Mouse (Mus musculus) activated CD4-positive, CD25-positive, alpha-beta regulatory T cell, adult 4 months (primary cell): ENCODE results near the gene Carmil2. TPM values are rescaled to one million over a fixed set of nuclear protein-coding genes. Genes with fewer than 3 reads are reported as not detected.
A peak's percentile ranks its signal among the peaks of the same experiment; 100 is the strongest.

Experiments used
- ATAC-seq: one replicate; pipeline ENCODE4 v1.8.0; 2017
- polyA plus RNA-seq, 2 experiments: library from polyadenylated mRNA; unstranded; fragments of 100-300 nt; shearing (Covaris generic); gene quantifications; one replicate each; pipeline ENCODE4 v1.2.1; 2017

Carmil2 gene
- polyA plus RNA-seq, 2 experiments from 2014 or later = 6.0 to 7.9 TPM

GRCm38 (mm10) chr8:105727397-105728124 lies 41.5 kb downstream of the Carmil2 start:
- peak; percentile 65 for ATAC-seq

GRCm38 (mm10) chr8:105732186-105732585 lies 46.1 kb downstream of the Carmil2 start:
- no peak for ATAC-seq

- ATAC-seq = no peak
These were observed 53.1 kb downstream of the Carmil2 start for GRCm38 (mm10) chr8:105739216-105739615.

- ATAC-seq = no peak
These were observed 57.2 kb downstream of the Carmil2 start for GRCm38 (mm10) chr8:105743301-105743700.

Other genes with a start within 250 kb of the Carmil2 start
- gene Tppp3, start 214.7 kb upstream of the Carmil2 start, polyA plus RNA-seq = under 1 TPM; 0.50 to 0.60 TPM
- under 1 TPM; 0.43 to 0.62 TPM for gene Zdhhc1, start 189.4 kb upstream of the Carmil2 start, polyA plus RNA-seq
- not detected for gene Hsd11b2, start 167.5 kb upstream of the Carmil2 start, polyA plus RNA-seq
- 10 to 100 TPM; 40.7 to 42.8 TPM for gene Atp6v0d1, start 120.2 kb upstream of the Carmil2 start, polyA plus RNA-seq
- gene Ripor1, start 81.0 kb upstream of the Carmil2 start, polyA plus RNA-seq = 1 to 10 TPM; 6.7 to 7.9 TPM
- gene Ctcf, start 49.7 kb upstream of the Carmil2 start, polyA plus RNA-seq = 10 to 100 TPM; 51.3 to 61.4 TPM
- gene Agrp, start 48.9 kb upstream of the Carmil2 start, polyA plus RNA-seq = under 1 TPM in 1 of 2 experiments, not detected in 1; 0.87 TPM
- gene Acd, start 14.8 kb downstream of the Carmil2 start, polyA plus RNA-seq = 10 to 100 TPM; 50.0 to 57.3 TPM
- gene Pard6a, start 14.9 kb downstream of the Carmil2 start, polyA plus RNA-seq = 10 to 100 TPM; 10.8 to 13.8 TPM
- not detected for gene 4933405L10Rik, start 21.4 kb downstream of the Carmil2 start, polyA plus RNA-seq
- 1 to 10 TPM; 1.4 to 3.8 TPM for gene Enkd1, start 21.9 kb downstream of the Carmil2 start, polyA plus RNA-seq
- gene Gfod2, start 72.4 kb downstream of the Carmil2 start, polyA plus RNA-seq = 1 to 10 TPM; 1.8 to 4.3 TPM
- gene Ranbp10, start 141.1 kb downstream of the Carmil2 start, polyA plus RNA-seq = 1 to 10 TPM; 6.6 to 7.0 TPM
- gene Tsnaxip1, start 141.5 kb downstream of the Carmil2 start, polyA plus RNA-seq = not detected
- 10 to 100 TPM; 16.1 to 18.6 TPM for gene Cenpt, start 167.0 kb downstream of the Carmil2 start, polyA plus RNA-seq
- 1 to 10 TPM; 7.0 to 7.4 TPM for gene Thap11, start 168.9 kb downstream of the Carmil2 start, polyA plus RNA-seq
- 100 to 1,000 TPM in 1 of 2 experiments, 1 to 10 TPM in 1; 5.1 to 101 TPM for gene Nutf2, start 174.3 kb downstream of the Carmil2 start, polyA plus RNA-seq
- 10 to 100 TPM; 24.6 to 32.7 TPM for gene Edc4, start 194.6 kb downstream of the Carmil2 start, polyA plus RNA-seq
- 1 to 10 TPM in 1 of 2 experiments, not detected in 1; 1.3 TPM for gene Nrn1l, start 207.3 kb downstream of the Carmil2 start, polyA plus RNA-seq
- 10 to 100 TPM in 1 of 2 experiments, 1 to 10 TPM in 1; 8.1 to 11.3 TPM for gene Pskh1, start 214.2 kb downstream of the Carmil2 start, polyA plus RNA-seq
- gene Ctrl, start 247.6 kb downstream of the Carmil2 start, polyA plus RNA-seq = 1 to 10 TPM; 3.2 to 3.3 TPM